Mouse (Mus musculus): Measurements from ENCODE around the gene Fancc. TPM values are rescaled to one million over a fixed set of nuclear protein-coding genes. Genes with fewer than 3 reads are reported as not detected.

Fancc gene
- polyA plus RNA-seq, 1 experiment = 9.7 TPM

- Histone ChIP-seq H3K27ac (ENCODE audit: control insufficient read depth, insufficient read depth, low read depth, low read length) (no peak overlapping the region), H3K27me3 (ENCODE audit: control insufficient read depth, insufficient read depth, low read length) (no peaks in the 10 kb centered on the region), H3K4me3 (ENCODE audit: control insufficient read depth, low read depth, low read length) (no peak overlapping the region), H3K36me3 (ENCODE audit: control insufficient read depth, insufficient read depth, low read length) (no peaks in the 10 kb centered on the region), H3K4me1 (ENCODE audit: control insufficient read depth, insufficient read depth, low read length) (no peaks in the 10 kb centered on the region)
- TF ChIP-seq POLR2A (IDR thresholded peaks at IDR 0.05; ENCODE audit: control insufficient read depth, low read depth, low read length) (no peak), CTCF (IDR thresholded peaks at IDR 0.05; ENCODE audit: control insufficient read depth, insufficient read depth, insufficient replicate concordance, low read depth, low read length) (no peak)
Observed at GRCm38 (mm10) chr13:63502391-63502790, 5.3 kb upstream of the Fancc start.

GRCm38 (mm10) chr13:63499489-63499888 is 2.4 kb upstream of the Fancc start:
- Histone ChIP-seq H3K36me3 (ENCODE audit: control insufficient read depth, insufficient read depth, low read length) (no peaks in the 10 kb centered on the region), H3K27me3 (ENCODE audit: control insufficient read depth, insufficient read depth, low read length) (no peaks in the 10 kb centered on the region), H3K4me1 (ENCODE audit: control insufficient read depth, insufficient read depth, low read length) (peaks cover 6% of the 10 kb centered on the region), H3K4me3 (ENCODE audit: control insufficient read depth, low read depth, low read length) (no peak overlapping the region), H3K27ac (ENCODE audit: control insufficient read depth, insufficient read depth, low read depth, low read length) (no peak overlapping the region)
- TF ChIP-seq CTCF (IDR thresholded peaks at IDR 0.05; ENCODE audit: control insufficient read depth, insufficient read depth, insufficient replicate concordance, low read depth, low read length) (no peak), POLR2A (IDR thresholded peaks at IDR 0.05; ENCODE audit: control insufficient read depth, low read depth, low read length) (no peak)

GRCm38 (mm10) chr13:63487707-63488042 is 9.4 kb downstream of the Fancc start:
- Histone ChIP-seq H3K4me3 (ENCODE audit: control insufficient read depth, low read depth, low read length) (no peak overlapping the region), H3K4me1 (ENCODE audit: control insufficient read depth, insufficient read depth, low read length) (peaks cover 3% of the 10 kb centered on the region), H3K27me3 (ENCODE audit: control insufficient read depth, insufficient read depth, low read length) (no peaks in the 10 kb centered on the region), H3K27ac (ENCODE audit: control insufficient read depth, insufficient read depth, low read depth, low read length) (no peak overlapping the region), H3K36me3 (ENCODE audit: control insufficient read depth, insufficient read depth, low read length) (no peaks in the 10 kb centered on the region)
- TF ChIP-seq CTCF (IDR thresholded peaks at IDR 0.05; ENCODE audit: control insufficient read depth, insufficient read depth, insufficient replicate concordance, low read depth, low read length) (no peak), POLR2A (IDR thresholded peaks at IDR 0.05; ENCODE audit: control insufficient read depth, low read depth, low read length) (no peak)

- TF ChIP-seq CTCF (IDR thresholded peaks at IDR 0.05; ENCODE audit: control insufficient read depth, insufficient read depth, insufficient replicate concordance, low read depth, low read length) (no peak), POLR2A (IDR thresholded peaks at IDR 0.05; ENCODE audit: control insufficient read depth, low read depth, low read length) (no peak)
- Histone ChIP-seq H3K4me1 (ENCODE audit: control insufficient read depth, insufficient read depth, low read length) (peaks cover 3% of the 10 kb centered on the region), H3K27me3 (ENCODE audit: control insufficient read depth, insufficient read depth, low read length) (no peaks in the 10 kb centered on the region), H3K36me3 (ENCODE audit: control insufficient read depth, insufficient read depth, low read length) (no peaks in the 10 kb centered on the region), H3K27ac (ENCODE audit: control insufficient read depth, insufficient read depth, low read depth, low read length) (no peak overlapping the region), H3K4me3 (ENCODE audit: control insufficient read depth, low read depth, low read length) (no peak overlapping the region)
Observed at GRCm38 (mm10) chr13:63486791-63487706, 10.0 kb downstream of the Fancc start.

GRCm38 (mm10) chr13:63475356-63475755 is 21.7 kb downstream of the Fancc start:
- H3K4me3 ChIP-seq (ENCODE audit: control insufficient read depth, low read depth, low read length) = no peak overlapping the region
- H3K4me1 ChIP-seq (ENCODE audit: control insufficient read depth, insufficient read depth, low read length) = no peaks in the 10 kb centered on the region
- TF ChIP-seq POLR2A (IDR thresholded peaks at IDR 0.05; ENCODE audit: control insufficient read depth, low read depth, low read length) = no peak
- no peak for TF ChIP-seq CTCF (IDR thresholded peaks at IDR 0.05; ENCODE audit: control insufficient read depth, insufficient read depth, insufficient replicate concordance, low read depth, low read length)
- H3K27me3 ChIP-seq (ENCODE audit: control insufficient read depth, insufficient read depth, low read length) = no peaks in the 10 kb centered on the region
- H3K36me3 ChIP-seq (ENCODE audit: control insufficient read depth, insufficient read depth, low read length) = no peaks in the 10 kb centered on the region
- H3K27ac ChIP-seq (ENCODE audit: control insufficient read depth, insufficient read depth, low read depth, low read length) = no peak overlapping the region

GRCm38 (mm10) chr13:63452898-63453297 is 44.2 kb downstream of the Fancc start:
- no peaks in the 10 kb centered on the region for H3K27me3 ChIP-seq (ENCODE audit: control insufficient read depth, insufficient read depth, low read length)
- H3K4me3 ChIP-seq (ENCODE audit: control insufficient read depth, low read depth, low read length) = no peak overlapping the region
- no peak for TF ChIP-seq POLR2A (IDR thresholded peaks at IDR 0.05; ENCODE audit: control insufficient read depth, low read depth, low read length)
- TF ChIP-seq CTCF (IDR thresholded peaks at IDR 0.05; ENCODE audit: control insufficient read depth, insufficient read depth, insufficient replicate concordance, low read depth, low read length) = no peak
- no peaks in the 10 kb centered on the region for H3K36me3 ChIP-seq (ENCODE audit: control insufficient read depth, insufficient read depth, low read length)
- no peaks in the 10 kb centered on the region for H3K4me1 ChIP-seq (ENCODE audit: control insufficient read depth, insufficient read depth, low read length)
- no peak overlapping the region for H3K27ac ChIP-seq (ENCODE audit: control insufficient read depth, insufficient read depth, low read depth, low read length)

GRCm38 (mm10) chr13:63451140-63451539 is 45.9 kb downstream of the Fancc start:
- no peaks in the 10 kb centered on the region for H3K27me3 ChIP-seq (ENCODE audit: control insufficient read depth, insufficient read depth, low read length)
- H3K27ac ChIP-seq (ENCODE audit: control insufficient read depth, insufficient read depth, low read depth, low read length) = no peak overlapping the region
- no peaks in the 10 kb centered on the region for H3K4me1 ChIP-seq (ENCODE audit: control insufficient read depth, insufficient read depth, low read length)
- TF ChIP-seq POLR2A (IDR thresholded peaks at IDR 0.05; ENCODE audit: control insufficient read depth, low read depth, low read length) (no peak), CTCF (IDR thresholded peaks at IDR 0.05; ENCODE audit: control insufficient read depth, insufficient read depth, insufficient replicate concordance, low read depth, low read length) (no peak)
- no peaks in the 10 kb centered on the region for H3K36me3 ChIP-seq (ENCODE audit: control insufficient read depth, insufficient read depth, low read length)
- H3K4me3 ChIP-seq (ENCODE audit: control insufficient read depth, low read depth, low read length) = no peak overlapping the region

Measured in testis, adult 2 months (tissue).